Mouse (Mus musculus) kidney, postnatal 14 days (tissue): ENCODE data around the gene Nek9.

Source experiments
- DNase-seq: peaks from one replicate; pipeline ENCODE4 v3.0.0; 2022; ENCODE audit warnings: mixed read lengths

Nek9 gene

DNA sequence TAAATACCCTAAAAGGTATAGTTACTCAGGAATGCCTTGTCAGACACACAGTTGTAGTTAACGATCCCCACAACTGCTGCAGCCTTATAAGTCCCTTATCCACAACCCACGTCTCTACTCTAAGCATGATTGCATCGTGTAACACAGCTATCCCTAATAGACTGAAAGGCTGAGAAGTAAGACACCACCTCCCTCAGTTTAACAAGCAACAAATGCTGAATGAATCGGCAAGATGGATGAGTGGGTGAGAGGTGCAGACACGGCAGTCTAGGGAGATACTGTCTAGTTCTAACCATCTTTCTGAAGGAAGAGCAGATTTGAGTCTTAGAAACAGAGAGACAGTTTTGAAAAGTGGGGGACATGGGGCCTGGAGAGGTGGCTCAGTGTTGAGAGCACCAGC lies 76.0 kb downstream of the Nek9 start:
- DNase-seq, result no peak

DNA sequence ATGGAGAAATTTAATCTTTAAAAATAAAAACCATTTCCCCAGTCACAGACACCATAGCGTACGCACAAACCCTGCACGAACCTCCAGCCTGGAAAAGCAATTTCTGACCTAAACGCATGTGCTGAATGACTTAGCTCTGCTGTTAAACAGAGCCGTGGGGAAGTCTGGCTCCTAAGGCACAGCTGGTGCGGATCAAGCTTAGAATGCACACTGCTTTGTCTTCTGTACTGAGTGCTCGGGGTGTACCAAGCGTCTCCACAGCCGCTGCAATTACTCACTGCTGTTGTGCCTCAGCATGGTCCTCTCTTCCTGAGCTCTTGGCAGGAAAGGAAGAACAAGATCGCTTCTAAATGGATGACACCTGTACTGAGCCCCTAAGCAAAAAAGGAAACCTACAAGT lies 76.7 kb downstream of the Nek9 start:
- peak; percentile 38 for DNase-seq

DNA sequence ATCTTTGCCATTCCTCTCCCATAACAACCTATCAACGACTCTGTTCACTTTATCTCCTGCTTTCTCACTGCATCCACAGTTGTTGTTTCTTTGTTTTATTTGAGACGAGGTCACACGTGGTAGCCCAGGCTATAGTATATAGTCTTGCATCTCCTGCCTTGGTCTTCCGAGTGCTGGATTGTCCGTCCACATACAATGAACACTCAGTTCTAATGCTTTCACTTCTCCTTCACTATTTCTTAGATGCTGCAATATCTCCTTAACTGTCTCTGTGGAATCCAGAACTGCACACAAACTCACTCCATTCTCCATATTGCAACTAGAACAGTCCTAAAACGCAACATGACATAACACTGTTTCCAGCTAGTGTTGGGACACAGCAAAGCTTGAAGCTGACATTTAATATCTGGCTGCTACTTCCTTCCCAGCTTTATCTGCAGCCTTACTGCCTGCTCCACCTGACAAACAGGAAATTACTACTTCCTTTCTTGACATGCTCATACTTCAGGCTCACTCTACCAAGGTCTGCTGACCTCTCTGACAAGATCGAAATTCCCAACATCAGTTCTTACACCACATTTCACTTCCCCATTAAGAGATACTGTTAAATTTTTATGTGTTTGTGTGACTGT lies 82.0 kb downstream of the Nek9 start:
- DNase-seq, result no peak

DNA sequence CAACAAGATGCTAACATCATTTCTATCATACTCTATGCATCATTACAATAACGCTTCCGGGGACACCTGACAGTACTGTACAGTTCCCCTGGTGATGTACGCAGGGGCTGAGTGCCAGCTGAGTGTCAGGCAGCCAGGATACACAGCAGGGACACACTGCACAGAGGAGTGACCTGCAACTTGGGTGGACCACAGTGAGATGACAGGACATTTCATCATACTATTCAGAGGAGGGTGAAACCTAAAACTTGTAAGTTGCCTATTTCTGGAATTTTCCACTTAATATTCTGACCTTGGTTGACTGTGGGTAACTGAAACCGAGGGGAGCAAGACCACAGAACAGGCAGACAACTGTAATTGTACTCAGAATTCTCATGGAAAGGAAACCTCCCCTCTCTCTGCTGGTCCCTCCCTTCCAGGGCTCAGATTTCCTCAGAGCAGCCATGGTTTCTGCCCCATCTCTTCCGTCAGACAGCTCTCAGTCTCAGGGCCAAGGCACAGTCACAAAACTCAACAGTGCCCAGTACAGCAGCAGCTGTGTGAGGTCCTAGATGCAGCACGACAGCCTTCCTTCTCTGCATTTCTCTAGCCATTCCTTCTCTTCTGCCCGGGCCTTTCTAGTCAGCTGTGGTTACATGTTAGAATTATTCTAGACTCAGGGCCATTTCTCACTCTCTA lies 82.9 kb downstream of the Nek9 start:
- DNase-seq, result no peak

DNA sequence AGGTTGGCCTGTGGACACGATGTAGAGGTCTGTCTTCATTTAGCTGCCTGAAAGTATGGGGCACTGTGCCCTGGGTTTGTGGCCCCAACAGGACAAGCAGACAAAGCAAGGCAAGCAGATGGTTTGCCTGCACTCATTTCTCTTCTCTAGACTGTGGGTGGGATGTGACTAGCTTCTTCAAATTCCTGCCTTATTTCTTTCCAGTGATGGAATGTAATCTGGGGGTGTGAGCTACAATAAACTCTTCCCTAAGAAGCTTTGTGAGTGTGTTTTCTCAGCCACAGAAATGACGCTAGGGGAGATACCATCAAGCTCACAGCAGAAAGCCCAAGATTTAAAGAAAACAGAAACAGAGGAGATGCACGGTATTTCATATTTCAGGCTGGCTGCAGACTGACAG lies 87.1 kb downstream of the Nek9 start:
- DNase-seq, result no peak
